ENCODE assay signal across 8 mouse cellular contexts in the genomic region with DNA sequence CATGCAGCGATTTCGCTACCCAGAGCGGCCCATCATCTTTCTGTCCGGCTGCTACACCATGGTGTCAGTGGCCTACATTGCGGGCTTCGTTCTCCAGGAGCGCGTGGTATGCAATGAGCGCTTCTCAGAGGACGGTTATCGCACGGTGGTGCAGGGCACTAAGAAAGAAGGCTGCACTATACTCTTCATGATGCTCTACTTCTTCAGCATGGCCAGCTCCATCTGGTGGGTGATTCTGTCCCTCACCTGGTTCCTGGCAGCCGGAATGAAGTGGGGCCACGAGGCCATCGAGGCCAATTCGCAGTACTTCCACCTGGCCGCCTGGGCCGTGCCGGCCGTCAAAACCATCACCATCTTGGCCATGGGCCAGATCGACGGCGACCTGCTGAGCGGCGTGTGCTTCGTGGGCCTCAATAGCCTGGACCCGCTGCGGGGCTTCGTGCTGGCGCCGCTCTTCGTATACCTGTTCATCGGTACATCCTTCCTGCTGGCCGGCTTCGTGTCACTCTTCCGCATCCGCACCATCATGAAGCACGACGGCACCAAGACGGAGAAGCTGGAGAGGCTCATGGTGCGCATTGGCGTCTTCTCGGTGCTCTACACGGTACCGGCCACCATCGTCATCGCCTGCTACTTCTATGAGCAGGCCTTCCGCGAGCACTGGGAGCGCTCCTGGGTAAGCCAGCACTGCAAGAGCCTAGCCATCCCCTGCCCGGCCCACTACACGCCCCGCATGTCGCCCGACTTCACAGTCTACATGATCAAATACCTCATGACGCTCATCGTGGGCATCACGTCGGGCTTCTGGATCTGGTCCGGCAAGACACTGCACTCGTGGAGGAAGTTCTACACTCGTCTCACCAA. TPM values are rescaled to one million over a fixed set of nuclear protein-coding genes. Genes with fewer than 3 reads are reported as not detected.
DNase-seq lines count a peak whose midpoint lies in the region; ATAC-seq lines count a peak whose summit lies in the region.

No protein-coding gene starts in this region.

- no peaks in the 10 kb centered on the region for H3K9me3 ChIP-seq in forebrain, embryonic 10.5 days
- H3K9me3 ChIP-seq in intestine, embryonic 15.5 days = no peaks in the 10 kb centered on the region

- WGBS in forebrain, embryonic 10.5 days = under 1% methylated on average over 62 of the region's 62 CpGs
- 3% methylated on average over 62 of the region's 62 CpGs for WGBS in intestine, embryonic 15.5 days

- peaks cover 23% of the 10 kb centered on the region for H3K36me3 ChIP-seq in forebrain, embryonic 10.5 days (replicated peaks)
- H3K36me3 ChIP-seq in intestine, embryonic 15.5 days = no peaks in the 10 kb centered on the region

- H3K4me2 ChIP-seq in intestine, embryonic 15.5 days (replicated peaks) = peak overlapping the region; percentile 80

- ATAC-seq in intestine, embryonic 15.5 days = no peak
- no peak for ATAC-seq in frontal cortex, adult (ENCODE audit: low TSS enrichment)

- peak; percentile 12 for DNase-seq in adrenal gland, postnatal 10 days
- no peak for DNase-seq in adrenal gland, postnatal 4 days (ENCODE audit: low spot score in 2 of 2)
- DNase-seq in 3134 (ENCODE audit: extremely low read depth, insufficient read length, low spot score) = peak; percentile 30
- DNase-seq in forebrain, embryonic 10.5 days (ENCODE audit: extremely low spot score, low spot score) = peak; percentile 65
- peak; percentile 49 to 63 for DNase-seq in lung, postnatal 4 days
- no peak for DNase-seq in natural killer cell, adult 2 months (ENCODE audit: low spot score in 2 of 2)

- peaks cover 27% of the 10 kb centered on the region; the same call in 1 of the 2 replicates for H3K27me3 ChIP-seq in forebrain, embryonic 10.5 days (ENCODE audit: poor library complexity, severe bottlenecking)
- H3K27me3 ChIP-seq in intestine, embryonic 15.5 days (replicated peaks) = peaks cover 15% of the 10 kb centered on the region; the same call in 1 of the 2 replicates

- peak overlapping the region; percentile 99 for H3K27ac ChIP-seq in forebrain, embryonic 10.5 days
- peak overlapping the region; percentile 96 for H3K27ac ChIP-seq in intestine, embryonic 15.5 days

- H3K9ac ChIP-seq in intestine, embryonic 15.5 days = peak overlapping the region; percentile 72

- peaks cover 75% of the 10 kb centered on the region for H3K4me1 ChIP-seq in forebrain, embryonic 10.5 days
- H3K4me1 ChIP-seq in intestine, embryonic 15.5 days (replicated peaks) = peaks cover 26% of the 10 kb centered on the region

- H3K4me3 ChIP-seq in forebrain, embryonic 10.5 days = peak overlapping the region; percentile 79
- H3K4me3 ChIP-seq in intestine, embryonic 15.5 days (replicated peaks) = peak overlapping the region; percentile 75

RNA-seq across cellular contexts. Expression of a gene that starts 1.6 kb away (rescaled TPM):
- 1 to 10 TPM; 6.3 to 7.2 TPM for total RNA-seq in adrenal gland, postnatal 10 days (2021)
- total RNA-seq in adrenal gland, postnatal 4 days (2021) = 10 to 100 TPM; 11.9 to 16.3 TPM
- 39.2 and 42.2 TPM in 2 replicates for polyA plus RNA-seq in forebrain, embryonic 10.5 days (2016; fragmentation: Nextera tagmentation; extraction: Ambion mirVana)
- polyA plus RNA-seq in intestine, embryonic 15.5 days (2015; fragmentation: Nextera tagmentation; extraction: Ambion mirVana) = 15.6 and 15.9 TPM in 2 replicates

RNA-seq across cellular contexts. Expression of a gene that starts 26.5 kb away (rescaled TPM):
- under 1 TPM; 0.51 to 0.64 TPM for total RNA-seq in adrenal gland, postnatal 10 days (2021)
- 1 to 10 TPM; 1.4 to 1.9 TPM for total RNA-seq in adrenal gland, postnatal 4 days (2021)
- polyA plus RNA-seq in forebrain, embryonic 10.5 days (2016; fragmentation: Nextera tagmentation; extraction: Ambion mirVana) = 11.8 and 13.1 TPM in 2 replicates
- 12.0 and 14.5 TPM in 2 replicates for polyA plus RNA-seq in intestine, embryonic 15.5 days (2015; fragmentation: Nextera tagmentation; extraction: Ambion mirVana)

RNA-seq across cellular contexts. Expression of a gene that starts 49.6 kb away (rescaled TPM):
- total RNA-seq in adrenal gland, postnatal 10 days (2021) = 10 to 100 TPM; 27.6 to 34.7 TPM
- 10 to 100 TPM; 41.5 to 45.8 TPM for total RNA-seq in adrenal gland, postnatal 4 days (2021)
- 58.7 and 62.3 TPM in 2 replicates for polyA plus RNA-seq in forebrain, embryonic 10.5 days (2016; fragmentation: Nextera tagmentation; extraction: Ambion mirVana)
- 41.7 and 43.1 TPM in 2 replicates for polyA plus RNA-seq in intestine, embryonic 15.5 days (2015; fragmentation: Nextera tagmentation; extraction: Ambion mirVana)

RNA-seq across cellular contexts. Expression of a gene that starts 57.7 kb away (rescaled TPM):
- not detected for total RNA-seq in adrenal gland, postnatal 10 days (2021)
- total RNA-seq in adrenal gland, postnatal 4 days (2021) = under 1 TPM in 1 of 2 experiments, not detected in 1; 0.11 TPM
- polyA plus RNA-seq in forebrain, embryonic 10.5 days (2016; fragmentation: Nextera tagmentation; extraction: Ambion mirVana) = 0.10 and 0.15 TPM in 2 replicates
- 0.30 and 0.44 TPM in 2 replicates for polyA plus RNA-seq in intestine, embryonic 15.5 days (2015; fragmentation: Nextera tagmentation; extraction: Ambion mirVana)

Comparison
In these comparisons a context has a peak if more than half of its experiments do, and no peak if none do; other contexts are left out.
1. DNase-seq: peak in adrenal gland, postnatal 10 days (single experiment), 3134 (single experiment), forebrain, embryonic 10.5 days (single experiment) and lung, postnatal 4 days (2 of 2); none in adrenal gland, postnatal 4 days (0 of 2) and natural killer cell, adult 2 months (0 of 2).